Mouse (Mus musculus): ENCODE measurements around the gene Daam1. TPM values are rescaled to one million over a fixed set of nuclear protein-coding genes. Genes with fewer than 3 reads are reported as not detected.

Daam1 gene
- polyA plus RNA-seq, 1 experiment from 2014 or later: 20.9 TPM

DNA sequence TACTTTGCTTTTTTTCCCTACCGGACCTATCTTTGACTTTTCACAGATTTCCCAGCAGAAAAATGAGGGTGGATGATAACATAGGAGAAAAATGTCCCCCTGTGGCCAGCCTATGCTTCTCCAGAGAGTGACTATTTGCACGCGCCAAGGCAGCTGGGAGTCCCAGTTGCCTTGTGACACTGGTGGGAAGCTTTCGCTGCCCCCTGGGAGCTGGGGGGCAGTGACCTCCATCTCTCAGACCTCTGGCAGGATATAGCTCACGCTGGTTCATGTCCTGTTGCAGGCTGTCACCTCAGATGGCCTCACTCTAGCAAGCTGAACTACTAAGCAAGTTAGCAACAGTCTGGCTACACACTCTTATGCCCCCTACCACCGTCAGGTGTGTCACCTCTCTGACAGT, 200.9 kb downstream of the Daam1 start:
- WGBS: 85% methylated on average over 6 of the region's 6 CpGs
- no peak overlapping the region for H3K4me3 ChIP-seq (ENCODE audit: low read depth, low read length)
- no peak overlapping the region for H3K9ac ChIP-seq (ENCODE audit: low read length)
- ATAC-seq (ENCODE audit: insufficient read depth, low FRiP score, low TSS enrichment) (no peak), DNase-seq (ENCODE audit: low spot score) (no peak)
- H3K4me1 ChIP-seq (ENCODE audit: control insufficient read depth, insufficient read depth, low read length): no peaks in the 10 kb centered on the region
- no peak overlapping the region for H3K27ac ChIP-seq (ENCODE audit: low read depth, low read length)
- no peaks in the 10 kb centered on the region for H3K9me3 ChIP-seq (ENCODE audit: control insufficient read depth, low read length)
- no peak overlapping the region for H3K4me2 ChIP-seq (ENCODE audit: low read depth)
- no peaks in the 10 kb centered on the region for H3K27me3 ChIP-seq (ENCODE audit: control insufficient read depth, insufficient read depth, low read length)
- H3K36me3 ChIP-seq (ENCODE audit: control insufficient read depth, insufficient read depth, low read length): no peaks in the 10 kb centered on the region

DNA sequence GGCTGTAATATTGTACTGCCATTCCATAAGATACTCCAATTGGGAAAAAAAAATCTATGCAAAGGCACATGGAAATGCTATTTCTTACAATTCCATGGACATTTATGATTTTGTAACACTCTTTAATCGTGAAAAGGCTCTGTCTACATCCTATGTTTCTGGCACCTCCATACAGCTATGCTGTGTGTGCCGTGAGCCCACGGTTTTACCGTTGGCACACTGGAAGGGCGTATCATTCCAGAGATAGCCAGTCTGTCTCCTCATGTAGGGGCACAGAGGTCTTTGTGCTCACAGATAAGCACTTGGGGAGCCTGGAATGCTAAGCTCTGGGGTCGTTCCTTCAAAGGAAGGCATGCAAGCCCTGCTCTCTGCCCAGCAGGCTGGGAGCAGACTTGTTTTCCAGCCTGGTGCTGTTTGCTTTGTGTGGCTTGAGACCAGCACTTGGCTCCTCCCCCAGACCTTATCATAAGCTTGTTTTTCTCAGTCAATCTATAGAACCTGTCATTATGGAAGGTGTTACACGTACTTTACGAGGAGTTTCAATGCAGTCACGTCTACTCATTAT, 205.3 kb downstream of the Daam1 start:
- H3K27ac ChIP-seq (ENCODE audit: low read depth, low read length): no peak overlapping the region
- H3K9me3 ChIP-seq (ENCODE audit: control insufficient read depth, low read length): no peaks in the 10 kb centered on the region
- H3K9ac ChIP-seq (ENCODE audit: low read length): no peak overlapping the region
- no peaks in the 10 kb centered on the region for H3K27me3 ChIP-seq (ENCODE audit: control insufficient read depth, insufficient read depth, low read length)
- H3K4me2 ChIP-seq (ENCODE audit: low read depth): no peak overlapping the region
- 74% methylated on average over 9 of the region's 9 CpGs for WGBS
- ATAC-seq (ENCODE audit: insufficient read depth, low FRiP score, low TSS enrichment) (no peak), DNase-seq (ENCODE audit: low spot score) (no peak)
- H3K4me1 ChIP-seq (ENCODE audit: control insufficient read depth, insufficient read depth, low read length): no peaks in the 10 kb centered on the region
- no peaks in the 10 kb centered on the region for H3K36me3 ChIP-seq (ENCODE audit: control insufficient read depth, insufficient read depth, low read length)
- H3K4me3 ChIP-seq (ENCODE audit: low read depth, low read length): no peak overlapping the region

DNA sequence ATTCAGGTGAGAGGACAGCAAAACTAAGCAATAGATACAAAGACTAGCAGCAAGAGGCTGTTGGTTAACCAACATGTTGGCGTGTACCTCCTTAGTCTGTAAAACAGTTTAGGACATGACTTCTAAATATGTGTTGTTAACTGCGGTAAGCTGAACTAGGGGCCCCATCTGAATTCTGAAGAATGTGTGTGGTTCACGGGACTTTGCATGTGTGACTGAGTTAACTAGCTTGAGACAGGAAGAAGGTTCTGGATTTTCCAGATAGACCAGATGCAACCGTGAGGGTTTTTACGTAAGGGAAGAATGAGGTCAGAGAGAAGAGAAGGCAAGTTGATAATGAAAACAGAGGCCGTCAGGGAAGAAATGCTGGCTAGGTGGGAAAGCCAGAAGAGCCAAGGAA, 206.2 kb downstream of the Daam1 start:
- Histone ChIP-seq H3K4me1 (ENCODE audit: control insufficient read depth, insufficient read depth, low read length) (no peaks in the 10 kb centered on the region), H3K9me3 (ENCODE audit: control insufficient read depth, low read length) (no peaks in the 10 kb centered on the region), H3K27me3 (ENCODE audit: control insufficient read depth, insufficient read depth, low read length) (no peaks in the 10 kb centered on the region), H3K4me2 (ENCODE audit: low read depth) (no peak overlapping the region), H3K9ac (ENCODE audit: low read length) (no peak overlapping the region), H3K4me3 (ENCODE audit: low read depth, low read length) (no peak overlapping the region), H3K36me3 (ENCODE audit: control insufficient read depth, insufficient read depth, low read length) (no peaks in the 10 kb centered on the region), H3K27ac (ENCODE audit: low read depth, low read length) (no peak overlapping the region)
- no peak for DNase-seq (ENCODE audit: low spot score)
- 93% methylated on average over 6 of the region's 6 CpGs for WGBS
- ATAC-seq (ENCODE audit: insufficient read depth, low FRiP score, low TSS enrichment): no peak

DNA sequence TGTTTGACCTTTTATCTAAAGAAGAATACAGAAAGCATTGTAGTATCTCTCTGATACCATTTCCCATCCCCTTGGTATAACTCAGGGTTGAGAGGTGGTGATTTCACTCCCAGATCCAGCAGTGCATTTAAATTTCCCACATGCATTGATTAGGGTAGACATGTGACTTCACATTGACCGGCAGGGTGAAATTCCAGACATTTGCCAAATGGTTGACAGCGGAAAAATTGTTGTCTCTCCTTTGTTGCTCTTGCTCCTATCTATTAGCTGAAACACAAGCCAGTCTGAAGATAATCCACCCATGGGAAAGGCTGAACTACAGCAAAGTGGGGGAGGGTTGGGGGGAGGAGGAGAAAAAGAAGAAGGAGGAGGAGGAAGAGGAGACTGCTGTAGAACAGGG, 208.0 kb downstream of the Daam1 start:
- Histone ChIP-seq H3K4me2 (ENCODE audit: low read depth) (no peak overlapping the region), H3K9me3 (ENCODE audit: control insufficient read depth, low read length) (no peaks in the 10 kb centered on the region), H3K36me3 (ENCODE audit: control insufficient read depth, insufficient read depth, low read length) (no peaks in the 10 kb centered on the region), H3K27me3 (ENCODE audit: control insufficient read depth, insufficient read depth, low read length) (no peaks in the 10 kb centered on the region), H3K4me3 (ENCODE audit: low read depth, low read length) (no peak overlapping the region), H3K27ac (ENCODE audit: low read depth, low read length) (no peak overlapping the region), H3K4me1 (ENCODE audit: control insufficient read depth, insufficient read depth, low read length) (no peaks in the 10 kb centered on the region), H3K9ac (ENCODE audit: low read length) (no peak overlapping the region)
- no peak for DNase-seq (ENCODE audit: low spot score)
- ATAC-seq (ENCODE audit: insufficient read depth, low FRiP score, low TSS enrichment): no peak
- WGBS: 75% methylated on average over 2 of the region's 2 CpGs

DNA sequence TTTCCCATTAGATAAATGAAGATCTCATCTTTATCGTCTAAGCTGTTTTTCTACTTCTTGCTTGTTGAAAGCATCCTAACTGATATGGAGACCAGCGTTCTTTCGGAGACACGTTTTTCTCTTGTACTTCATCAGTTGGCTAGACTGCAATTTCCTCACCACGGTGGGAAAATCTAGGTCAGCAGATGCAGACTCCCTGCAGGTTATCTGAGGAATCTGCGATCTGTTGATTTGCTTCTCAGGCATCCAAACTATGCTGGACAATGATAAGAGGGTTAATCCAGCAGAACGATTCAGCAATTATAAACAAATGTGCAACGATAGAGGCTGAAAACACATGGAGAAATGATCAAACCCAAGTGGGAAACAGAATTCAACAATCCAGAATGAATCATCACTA, 208.6 kb downstream of the Daam1 start:
- DNase-seq (ENCODE audit: low spot score) (no peak), ATAC-seq (ENCODE audit: insufficient read depth, low FRiP score, low TSS enrichment) (no peak)
- Histone ChIP-seq H3K9me3 (ENCODE audit: control insufficient read depth, low read length) (no peaks in the 10 kb centered on the region), H3K27ac (ENCODE audit: low read depth, low read length) (no peak overlapping the region), H3K9ac (ENCODE audit: low read length) (no peak overlapping the region), H3K4me3 (ENCODE audit: low read depth, low read length) (no peak overlapping the region), H3K4me2 (ENCODE audit: low read depth) (no peak overlapping the region), H3K36me3 (ENCODE audit: control insufficient read depth, insufficient read depth, low read length) (no peaks in the 10 kb centered on the region), H3K27me3 (ENCODE audit: control insufficient read depth, insufficient read depth, low read length) (no peaks in the 10 kb centered on the region), H3K4me1 (ENCODE audit: control insufficient read depth, insufficient read depth, low read length) (no peaks in the 10 kb centered on the region)
- WGBS: 85% methylated on average over 8 of the region's 8 CpGs

DNA sequence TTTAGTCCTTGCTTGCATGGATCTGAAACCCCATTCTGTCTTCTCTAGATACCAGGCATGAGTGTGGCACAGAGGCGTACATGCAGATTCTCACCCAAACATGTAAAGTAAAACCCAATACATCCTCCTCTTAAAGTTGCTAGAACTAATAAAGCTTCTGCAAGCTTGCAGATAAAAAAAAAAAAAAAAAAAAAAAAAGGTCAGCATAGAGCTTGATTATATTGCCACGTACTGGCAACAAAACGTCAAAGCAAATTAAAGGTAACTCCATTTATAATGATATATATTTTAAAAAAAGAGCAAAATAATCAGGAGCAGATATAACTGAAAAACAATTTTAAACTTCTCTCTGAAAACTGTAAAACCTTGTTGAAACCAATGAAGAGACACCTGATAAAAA, 210.4 kb downstream of the Daam1 start:
- Histone ChIP-seq H3K9me3 (ENCODE audit: control insufficient read depth, low read length) (no peaks in the 10 kb centered on the region), H3K27me3 (ENCODE audit: control insufficient read depth, insufficient read depth, low read length) (no peaks in the 10 kb centered on the region), H3K4me2 (ENCODE audit: low read depth) (no peak overlapping the region), H3K4me1 (ENCODE audit: control insufficient read depth, insufficient read depth, low read length) (no peaks in the 10 kb centered on the region), H3K36me3 (ENCODE audit: control insufficient read depth, insufficient read depth, low read length) (no peaks in the 10 kb centered on the region), H3K27ac (ENCODE audit: low read depth, low read length) (no peak overlapping the region), H3K4me3 (ENCODE audit: low read depth, low read length) (no peak overlapping the region), H3K9ac (ENCODE audit: low read length) (no peak overlapping the region)
- ATAC-seq (ENCODE audit: insufficient read depth, low FRiP score, low TSS enrichment) (no peak), DNase-seq (ENCODE audit: low spot score) (no peak)
- 92% methylated on average over 3 of the region's 3 CpGs for WGBS

Other genes starting within 250 kb of the Daam1 start
- 0.92 and 0.99 TPM in 2 replicates for gene Gpr135, start 240.0 kb downstream of the Daam1 start, polyA plus RNA-seq (2014; fragmentation: Nextera tagmentation; extraction: Ambion mirVana)

All from neural tube, embryonic 11.5 days (tissue).